Mouse (Mus musculus) intestine, embryonic 14.5 days (tissue): ENCODE data around the gene Ergic3. TPM values are rescaled to one million over a fixed set of nuclear protein-coding genes. Genes with fewer than 3 reads are reported as not detected.

Experiments
- ATAC-seq: fragments of 200-750 bp; cut with Nextera tagmentation; replicated peaks from 2 replicates; pipeline ENCODE4 v1.8.0; 2017; ENCODE audit warnings: low read depth, moderate number of reproducible peaks, moderate TSS enrichment, moderate library complexity; ENCODE audit not compliant: low FRiP score, low TSS enrichment
- DNase-seq: peaks from one replicate; pipeline ENCODE4 v3.0.0-alpha.2; 2018; ENCODE audit warnings: low spot score
- H3K27ac ChIP-seq: fragments of 300-500 bp; sonication (generic); 2 replicates; pipeline ENCODE4 v1.5.1; 2014; ENCODE audit warnings: low read depth, mild to moderate bottlenecking, control low read depth
- H3K27me3 ChIP-seq: fragments of 300-500 bp; sonication (generic); replicated peaks from 2 replicates; pipeline ENCODE4 v1.6.1; 2014; ENCODE audit warnings: low read length, control low read depth; ENCODE audit not compliant: control insufficient read depth, insufficient read depth
- H3K36me3 ChIP-seq: fragments of 300-500 bp; sonication (generic); 2 replicates; pipeline ENCODE4 v1.6.1; 2014; ENCODE audit warnings: low read length, control low read depth; ENCODE audit not compliant: control insufficient read depth, insufficient read depth
- H3K4me1 ChIP-seq: fragments of 300-500 bp; sonication (generic); replicated peaks from 2 replicates; pipeline ENCODE4 v1.6.1; 2014; ENCODE audit warnings: low read length, control low read depth, mixed read lengths; ENCODE audit not compliant: control insufficient read depth, insufficient read depth
- H3K4me2 ChIP-seq: fragments of 300-500 bp; sonication (generic); 2 replicates; pipeline ENCODE4 v1.6.1; 2014; ENCODE audit warnings: low read length
- H3K4me3 ChIP-seq: fragments of 300-500 bp; sonication (generic); 2 replicates; pipeline ENCODE4 v1.5.1; 2014; ENCODE audit warnings: low read depth, low read length, control low read depth, mixed read lengths
- H3K9ac ChIP-seq: fragments of 300-500 bp; sonication (generic); 2 replicates; pipeline ENCODE4 v1.6.1; 2014; ENCODE audit warnings: mild to moderate bottlenecking, low read length
- H3K9me3 ChIP-seq: fragments of 300-500 bp; sonication (generic); 2 replicates; pipeline ENCODE4 v1.6.1; 2016; ENCODE audit warnings: low read length, control low read depth; ENCODE audit not compliant: control insufficient read depth
- WGBS: fragments of 180-500 bp; shearing (Covaris S2); extraction: QIAGEN DNeasy Blood & Tissue Kit; methylation state at CpG from one replicate; pipeline ENCODE4 v1.1.7; 2014; 5-methylcytosine and 5-hydroxymethylcytosine counted together
- polyA plus RNA-seq: library from polyadenylated mRNA; unstranded; fragments of >200 nt; fragmentation: Nextera tagmentation; extraction: Ambion mirVana; gene quantifications from 2 replicates; pipeline ENCODE4 v1.2.1, GENCODE M21; 2014

Gene Ergic3
- polyA plus RNA-seq, 1 experiment from 2014 or later = 232 TPM

DNA sequence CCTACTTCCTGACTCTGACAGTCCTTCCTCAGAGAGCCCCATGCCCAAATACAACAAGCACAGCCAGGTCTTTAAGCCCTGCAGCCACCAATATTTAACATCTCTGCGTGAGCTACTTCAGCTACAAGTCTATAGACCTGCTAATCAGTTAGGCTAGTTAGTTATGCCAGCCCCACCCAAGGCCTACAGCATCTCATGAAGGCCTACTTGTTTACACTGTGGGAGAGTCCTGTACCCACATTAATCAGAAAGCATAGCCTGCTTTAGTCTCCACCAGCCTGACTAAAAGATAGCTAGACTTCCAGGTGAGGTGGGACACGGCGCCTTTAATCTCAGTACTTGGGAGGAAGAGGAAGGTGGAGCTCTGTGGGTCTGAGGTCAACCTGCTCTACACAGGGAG is 31.5 kb downstream of the Ergic3 start:
- ATAC-seq = no peak

DNA sequence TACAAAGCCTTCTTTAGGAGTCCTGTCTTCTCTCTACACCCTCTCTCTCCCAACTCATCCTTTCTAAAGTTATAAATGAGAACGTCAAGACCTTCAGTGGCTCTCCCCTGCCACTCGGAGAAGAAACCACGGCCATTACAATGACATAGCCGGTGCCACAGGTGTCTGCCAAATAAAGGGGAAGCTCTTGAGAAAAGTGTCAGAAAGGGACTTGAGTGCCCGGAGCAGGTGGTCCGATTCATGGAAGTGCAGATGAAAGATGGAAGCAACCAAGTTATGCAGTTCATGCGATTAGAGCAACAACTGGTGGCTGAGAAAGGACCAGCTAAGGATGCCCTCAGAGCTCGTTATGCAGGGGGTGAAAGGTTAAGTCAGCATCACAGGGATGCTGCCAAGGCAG is 35.1 kb downstream of the Ergic3 start:
- Histone ChIP-seq H3K4me1 (0 out of 2 replicates have a peak, but pooled peaks cover 3% of the 10 kb centered on the region), H3K36me3 (no peaks in the 10 kb centered on the region)
- 87% methylated on average over 8 of the region's 8 CpGs for WGBS

More for the DNA sequence above, 31.5 kb downstream of the Ergic3 start:
- Histone ChIP-seq H3K9me3 (no peaks in the 10 kb centered on the region), H3K27ac (no peak overlapping the region), H3K4me3 (no peak overlapping the region), H3K4me2 (no peak overlapping the region), H3K9ac (no peak overlapping the region), H3K27me3 (no peaks in the 10 kb centered on the region), H3K36me3 (no peaks in the 10 kb centered on the region), H3K4me1 (no peaks in the 10 kb centered on the region)
- WGBS = 83% methylated on average over 3 of the region's 3 CpGs
- no peak for DNase-seq

DNA sequence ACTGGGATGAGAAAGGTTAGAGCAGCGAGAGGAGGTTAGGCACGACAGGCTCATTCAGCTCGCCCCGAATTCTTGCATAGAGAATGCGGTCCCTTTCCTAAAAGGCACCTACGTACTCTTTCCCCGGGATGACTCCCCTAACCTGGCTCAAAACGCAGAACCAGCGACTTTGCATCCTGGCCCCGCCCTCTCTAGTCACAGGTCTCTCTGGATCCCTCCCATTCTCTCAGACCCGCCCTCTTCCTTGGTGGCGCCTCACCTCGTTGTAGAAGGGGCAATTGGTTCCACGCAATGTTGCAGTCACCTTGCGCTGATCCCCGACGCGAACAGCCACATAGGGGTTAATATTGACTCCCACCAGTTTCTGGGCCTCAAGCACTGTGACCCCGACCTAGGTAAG is 40.1 kb downstream of the Ergic3 start:
- peak overlapping the region; percentile 38 for H3K4me2 ChIP-seq
- H3K9me3 ChIP-seq = no peaks in the 10 kb centered on the region
- H3K27me3 ChIP-seq = no peaks in the 10 kb centered on the region
- 4% methylated on average over 19 of the region's 19 CpGs for WGBS
- H3K4me3 ChIP-seq = peak overlapping the region; percentile 11; the same call in 1 of the 2 replicates
- ATAC-seq (no peak), DNase-seq (no peak)
- H3K36me3 ChIP-seq = no peaks in the 10 kb centered on the region
- H3K4me1 ChIP-seq = 0 out of 2 replicates have a peak, but pooled peaks cover 3% of the 10 kb centered on the region
- H3K27ac ChIP-seq = no peak overlapping the region
- no peak overlapping the region for H3K9ac ChIP-seq

More for the DNA sequence above, 35.1 kb downstream of the Ergic3 start:
- no peak overlapping the region for H3K27ac ChIP-seq
- H3K9ac ChIP-seq = no peak overlapping the region
- ATAC-seq (no peak), DNase-seq (no peak)
- no peaks in the 10 kb centered on the region for H3K27me3 ChIP-seq
- no peaks in the 10 kb centered on the region for H3K9me3 ChIP-seq
- H3K4me2 ChIP-seq = no peak overlapping the region
- H3K4me3 ChIP-seq = no peak overlapping the region

- ATAC-seq = no peak
These were observed 45.0 kb downstream of the Ergic3 start, which contains the start of gene Fer1l4 for GRCm38 (mm10) chr2:156052816-156053215. TSS of gene Fer1l4 (minus strand) at chr2:156052947.

DNA sequence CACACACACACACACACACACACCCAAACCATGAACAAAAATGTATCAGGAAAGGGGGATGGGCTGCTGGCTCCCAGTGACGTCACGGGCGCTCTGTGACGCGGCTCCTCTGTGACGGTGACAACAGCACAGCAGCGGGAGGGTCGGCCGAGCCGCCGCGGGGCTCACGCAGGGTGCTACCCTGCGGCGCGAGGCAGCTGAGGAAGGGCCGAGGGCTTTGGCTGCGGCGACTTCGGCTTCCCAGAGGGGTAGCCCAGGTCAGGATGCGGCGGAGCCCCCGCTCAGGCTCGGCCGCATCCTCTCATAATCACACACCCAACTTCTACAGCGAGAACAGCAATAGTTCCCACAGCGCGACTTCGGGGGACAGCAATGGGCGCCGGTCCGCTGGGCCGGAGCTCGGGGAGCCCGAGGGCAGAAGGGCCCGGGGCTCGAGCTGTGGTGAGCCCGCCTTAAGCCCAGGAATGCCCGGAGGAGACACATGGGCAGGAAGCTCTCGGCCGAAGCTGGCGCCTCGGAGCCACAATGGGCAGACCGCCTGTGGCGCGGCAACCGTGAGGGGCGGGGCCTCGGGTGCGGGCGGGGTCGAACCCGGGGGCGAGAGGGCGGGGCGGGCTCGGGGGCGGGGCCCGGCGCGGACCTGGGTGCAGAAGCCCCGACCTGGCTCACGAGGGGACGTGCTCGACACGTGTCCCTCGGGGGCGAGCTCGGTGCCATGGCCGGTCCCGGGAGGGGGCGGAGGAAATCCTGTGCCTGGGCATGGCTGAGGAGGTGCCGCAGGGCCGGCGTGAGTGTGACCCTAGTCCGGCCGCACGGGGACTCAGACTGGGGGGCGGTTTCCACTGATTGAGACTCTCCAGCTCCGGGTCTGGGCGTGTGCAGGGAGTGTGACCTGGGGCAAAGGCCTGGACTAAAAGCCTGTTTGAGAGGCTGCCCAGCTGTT is 57.5 kb downstream of the Ergic3 start, which contains the start of gene Spag4:
Gene Spag4 (plus strand): TSS at position 77 of the 943 bp plus-strand sequence.
- WGBS = 1% methylated on average over 79 of the region's 81 CpGs
- peak; percentile 82 for ATAC-seq
- H3K27ac ChIP-seq = peak within 1 kb of the TSS; percentile 89

More at GRCm38 (mm10) chr2:156052816-156053215, 45.0 kb downstream of the Ergic3 start, which contains the start of gene Fer1l4:
- Histone ChIP-seq H3K4me1 (no peaks in the 10 kb centered on the region), H3K9ac (no peak within 1 kb of the TSS), H3K4me2 (no peak within 1 kb of the TSS), H3K9me3 (no peaks in the 10 kb centered on the region), H3K27me3 (no peaks in the 10 kb centered on the region), H3K36me3 (no peaks in the 10 kb centered on the region), H3K4me3 (no peak within 1 kb of the TSS), H3K27ac (no peak within 1 kb of the TSS)
- WGBS = 75% methylated on average over 9 of the region's 9 CpGs
- DNase-seq = no peak

DNA sequence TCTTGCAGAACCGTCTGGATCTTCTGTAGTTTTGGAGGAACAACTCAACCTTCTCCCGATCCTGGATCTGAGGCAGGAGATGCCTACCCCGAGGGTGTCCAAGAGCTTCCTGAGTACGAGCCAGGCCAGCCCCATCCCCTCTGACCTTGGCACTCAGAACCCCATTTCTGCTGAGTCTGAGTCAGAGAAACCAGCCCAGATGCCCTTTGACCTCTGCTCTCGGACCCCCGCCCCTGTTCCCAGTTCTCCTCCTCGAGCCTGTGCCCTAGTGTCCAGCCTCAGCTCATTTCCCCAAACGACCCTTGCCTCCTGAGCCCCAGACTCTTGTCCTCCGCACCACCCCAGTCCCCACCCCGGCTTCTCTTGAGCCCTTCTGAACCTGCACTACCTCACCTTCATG is 58.3 kb downstream of the Ergic3 start:
- Histone ChIP-seq H3K27me3 (no peaks in the 10 kb centered on the region), H3K4me3 (peak overlapping the region; percentile 74), H3K27ac (no peak overlapping the region), H3K4me2 (peak overlapping the region; percentile 81), H3K36me3 (peaks cover 29% of the 10 kb centered on the region), H3K9me3 (no peaks in the 10 kb centered on the region), H3K9ac (no peak overlapping the region), H3K4me1 (0 out of 2 replicates have a peak, but pooled peaks cover 3% of the 10 kb centered on the region)
- DNase-seq = no peak
- 31% methylated on average over 10 of the region's 10 CpGs for WGBS
- ATAC-seq = peak; percentile 16; the same call in 1 of the 2 replicates

More for the DNA sequence above, 57.5 kb downstream of the Ergic3 start, which contains the start of gene Spag4:
- Histone ChIP-seq H3K4me1 (0 out of 2 replicates have a peak, but pooled peaks cover 3% of the 10 kb centered on the region), H3K4me3 (peak within 1 kb of the TSS; percentile 74), H3K4me2 (peak within 1 kb of the TSS; percentile 81), H3K27me3 (no peaks in the 10 kb centered on the region), H3K9me3 (no peaks in the 10 kb centered on the region), H3K9ac (peak within 1 kb of the TSS; percentile 82), H3K36me3 (peaks cover 21% of the 10 kb centered on the region)
- DNase-seq = peak; percentile 91

Other genes with a start within 250 kb of the Ergic3 start
- gene Mmp24, start 232.7 kb upstream of the Ergic3 start, polyA plus RNA-seq = 0.28 and 0.55 TPM in 2 replicates
- 12.8 and 13.2 TPM in 2 replicates for gene BC029722, start 188.6 kb upstream of the Ergic3 start, polyA plus RNA-seq
- gene Eif6, start 181.1 kb upstream of the Ergic3 start, polyA plus RNA-seq = 251 and 255 TPM in 2 replicates
- gene Fam83c, start 173.2 kb upstream of the Ergic3 start, polyA plus RNA-seq = 0.12 and 0.23 TPM in 2 replicates
- 64.0 and 64.9 TPM in 2 replicates for gene Uqcc1, start 77.7 kb upstream of the Ergic3 start, polyA plus RNA-seq
- not detected in 2 replicates for gene Gm15557, start 67.3 kb upstream of the Ergic3 start, polyA plus RNA-seq
- 0.81 and 1.8 TPM in 2 replicates for gene Gdf5, start 62.7 kb upstream of the Ergic3 start, polyA plus RNA-seq
- 21.5 and 22.8 TPM in 2 replicates for gene Cep250, start 51.6 kb upstream of the Ergic3 start, polyA plus RNA-seq
- gene 6430550D23Rik, start 68 bp upstream of the Ergic3 start, polyA plus RNA-seq = 1.4 and 2.5 TPM in 2 replicates
- gene Fer1l4, start 44.9 kb downstream of the Ergic3 start, polyA plus RNA-seq = 0.05 and 0.17 TPM in 2 replicates
- gene Spag4, start 57.1 kb downstream of the Ergic3 start, polyA plus RNA-seq = 3.0 and 4.0 TPM in 2 replicates
- 46.2 and 50.3 TPM in 2 replicates for gene Cpne1, start 103.9 kb downstream of the Ergic3 start, polyA plus RNA-seq
- gene Rbm12, start 103.9 kb downstream of the Ergic3 start, polyA plus RNA-seq = 29.1 and 31.6 TPM in 2 replicates
- 13.3 and 13.6 TPM in 2 replicates for gene Gm28036, start 119.0 kb downstream of the Ergic3 start, polyA plus RNA-seq
- 427 and 467 TPM in 2 replicates for gene Romo1, start 136.0 kb downstream of the Ergic3 start, polyA plus RNA-seq
- gene Nfs1, start 136.1 kb downstream of the Ergic3 start, polyA plus RNA-seq = 51.1 and 52.8 TPM in 2 replicates
- 622 and 652 TPM in 2 replicates for gene Rbm39, start 172.2 kb downstream of the Ergic3 start, polyA plus RNA-seq
- gene Phf20, start 188.4 kb downstream of the Ergic3 start, polyA plus RNA-seq = 72.4 and 76.1 TPM in 2 replicates